Mouse (Mus musculus) layer of hippocampus, adult 11-12 months (tissue): ENCODE measurements around the gene Chrm3.

Experiments
- DNase-seq: peaks from one replicate; pipeline ENCODE4 v3.0.0; 2022; ENCODE audit warnings: low spot score

The Chrm3 gene

DNA sequence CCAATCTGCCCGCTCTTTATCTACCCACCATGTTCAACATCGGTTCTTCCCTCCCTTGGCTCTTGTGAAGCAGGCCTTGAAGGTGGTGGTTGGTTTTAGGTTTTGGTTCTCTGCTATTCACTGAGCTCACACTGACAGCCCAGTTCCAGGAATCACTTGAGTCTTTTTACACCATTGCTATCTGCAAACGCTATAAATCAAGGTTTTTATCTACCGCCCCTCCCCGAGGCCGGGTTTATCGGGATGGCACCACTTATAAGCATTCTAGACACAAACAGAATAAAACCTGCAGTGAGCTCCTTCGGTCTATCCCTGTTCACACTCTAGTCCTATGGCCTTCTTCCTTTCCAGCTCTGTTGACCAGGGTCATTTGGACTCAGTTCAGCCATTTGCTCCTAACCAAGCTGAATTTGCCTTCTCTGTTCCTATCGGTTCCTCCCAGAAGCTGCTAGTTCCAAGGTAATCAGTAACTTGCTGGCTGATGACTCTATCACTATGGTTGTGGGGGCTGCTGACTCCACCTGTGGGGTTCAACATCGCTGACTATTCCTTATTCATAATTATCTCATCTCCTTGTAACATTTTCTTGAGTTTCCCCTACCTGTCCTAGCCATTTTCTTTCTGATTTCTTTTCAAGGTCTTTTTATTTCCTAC lies 291.6 kb downstream of the Chrm3 start:
- DNase-seq: no peak

GRCm38 (mm10) chr13:10066829-10067618 lies 293.6 kb downstream of the Chrm3 start:
- DNase-seq: no peak

DNA sequence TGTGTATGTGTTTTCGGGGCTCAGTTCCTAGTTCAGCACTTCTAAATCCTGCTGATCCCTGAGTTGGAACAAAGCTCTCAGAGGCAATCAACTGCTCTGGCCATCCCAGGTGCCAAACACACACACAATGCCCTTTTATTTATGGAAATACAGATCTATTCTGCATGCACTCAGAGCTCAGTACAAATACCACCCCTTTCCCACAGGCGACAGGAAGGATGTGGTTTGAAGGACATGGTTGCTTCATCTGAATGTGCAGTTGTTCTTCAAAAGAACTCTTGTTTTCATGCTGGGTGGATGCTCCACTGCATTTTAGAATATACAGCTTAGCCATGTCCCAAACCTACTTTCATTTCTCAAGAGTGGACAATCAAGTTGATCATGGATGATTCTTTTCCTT lies 294.9 kb downstream of the Chrm3 start:
- no peak for DNase-seq

DNA sequence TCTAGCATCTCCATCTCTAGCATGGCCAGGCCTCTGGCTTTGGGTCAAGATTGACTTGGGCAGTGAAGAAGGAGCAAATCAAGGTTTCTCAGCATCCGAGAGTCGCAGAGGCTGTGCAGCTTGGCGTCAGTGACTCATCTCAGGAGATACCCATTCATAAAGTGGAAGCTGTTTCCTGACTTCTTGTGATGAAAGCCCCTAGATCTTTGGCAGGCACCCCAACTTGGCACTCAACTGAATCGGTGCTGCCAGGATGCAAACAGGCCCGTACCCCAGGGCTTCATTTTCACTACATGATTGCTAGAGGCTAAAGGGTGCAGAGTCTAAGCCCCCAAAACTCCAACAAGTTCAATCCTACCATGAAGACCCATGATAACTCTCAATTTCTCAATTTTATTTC lies 298.0 kb downstream of the Chrm3 start:
- no peak for DNase-seq

DNA sequence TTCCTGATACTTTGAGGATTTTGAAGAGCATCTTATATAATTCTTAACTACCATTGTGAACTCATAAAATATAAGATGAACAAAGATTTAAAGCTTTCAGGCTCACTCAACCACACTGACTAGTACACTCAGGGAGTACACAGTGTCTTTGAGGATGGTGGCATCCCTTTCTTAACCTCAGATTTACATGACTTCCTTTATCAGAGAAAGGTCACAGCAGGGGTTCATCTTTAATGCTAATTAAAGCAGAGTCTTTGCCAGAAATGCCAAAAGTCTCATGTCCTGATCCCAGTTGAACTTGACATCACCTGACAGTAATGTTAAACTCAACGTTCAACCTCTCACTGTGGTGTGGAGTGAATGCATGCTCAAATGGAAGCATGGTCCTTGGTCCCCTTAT lies 301.7 kb downstream of the Chrm3 start:
- no peak for DNase-seq

DNA sequence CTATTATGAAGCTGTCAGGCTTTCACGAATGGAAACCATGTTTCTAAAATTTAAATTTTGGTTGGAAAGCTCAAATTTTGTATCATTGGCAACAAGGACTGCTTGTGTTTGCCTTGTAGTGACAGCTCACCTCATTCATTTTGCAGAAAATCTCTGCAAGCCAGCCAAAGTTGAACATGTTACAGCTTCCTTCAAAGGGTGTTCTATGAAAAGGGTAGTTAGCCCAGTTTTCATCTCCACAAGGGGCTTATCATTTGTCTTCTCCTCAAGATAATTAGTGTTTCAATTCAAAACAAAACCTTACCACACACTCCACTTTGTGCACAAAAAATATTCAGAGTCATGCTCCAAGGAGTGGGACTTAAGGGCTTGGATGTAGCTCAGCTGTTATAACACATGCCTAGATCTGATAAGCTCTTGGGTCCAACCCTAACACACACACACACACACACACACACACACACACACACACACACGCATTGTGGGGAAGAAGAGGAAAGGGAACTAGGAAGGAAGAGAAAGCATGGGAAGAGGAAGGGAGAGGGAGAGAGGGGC lies 302.9 kb downstream of the Chrm3 start:
- no peak for DNase-seq

DNA sequence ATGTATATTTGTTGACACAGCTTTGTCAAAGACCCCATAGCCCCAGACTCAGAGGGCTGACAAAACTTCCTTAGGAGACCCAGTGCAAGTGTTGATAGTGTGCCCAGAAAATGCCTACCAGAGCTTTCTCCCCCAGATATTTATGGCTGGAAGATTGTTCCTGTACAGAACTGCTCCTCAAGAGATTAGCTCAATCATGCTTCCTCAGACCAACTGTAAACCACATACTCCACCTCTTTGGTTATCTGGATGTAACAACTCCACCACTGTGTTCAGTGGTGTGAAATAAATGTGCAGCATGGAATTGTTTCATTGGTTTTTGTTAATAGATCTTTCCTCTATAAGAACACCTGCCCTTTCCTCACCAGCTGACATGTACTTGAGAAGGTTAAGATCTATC lies 306.6 kb downstream of the Chrm3 start:
- DNase-seq: no peak

DNA sequence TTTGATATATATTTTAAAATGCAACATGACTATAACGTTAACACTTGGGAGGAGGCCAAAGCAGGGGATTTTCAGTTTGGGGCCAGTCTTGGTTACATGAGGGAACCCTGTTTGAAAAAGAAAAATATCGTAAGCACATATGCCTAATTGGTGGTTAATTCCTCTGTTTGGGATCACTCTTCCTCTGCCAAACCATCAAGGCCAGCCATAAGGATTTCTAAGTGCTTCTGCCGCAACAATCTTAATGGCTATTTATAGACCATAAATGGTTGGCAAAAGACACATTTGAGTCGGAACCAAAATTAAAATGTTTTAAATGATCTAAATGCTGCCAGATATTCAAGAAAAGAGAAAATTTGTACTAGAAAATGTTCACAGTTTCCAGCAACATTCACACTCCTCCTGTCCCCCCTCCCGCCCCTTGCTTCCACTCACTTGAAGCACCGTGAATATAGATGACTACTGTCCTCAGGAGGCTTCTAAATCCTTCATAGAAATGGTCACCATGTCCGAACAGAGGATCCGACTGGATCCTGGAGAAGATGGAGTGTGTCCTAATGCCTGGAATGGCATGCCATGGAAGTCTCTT lies 307.3 kb downstream of the Chrm3 start:
- DNase-seq: no peak

GRCm38 (mm10) chr13:10045651-10046350 lies 314.8 kb downstream of the Chrm3 start:
- DNase-seq: no peak

DNA sequence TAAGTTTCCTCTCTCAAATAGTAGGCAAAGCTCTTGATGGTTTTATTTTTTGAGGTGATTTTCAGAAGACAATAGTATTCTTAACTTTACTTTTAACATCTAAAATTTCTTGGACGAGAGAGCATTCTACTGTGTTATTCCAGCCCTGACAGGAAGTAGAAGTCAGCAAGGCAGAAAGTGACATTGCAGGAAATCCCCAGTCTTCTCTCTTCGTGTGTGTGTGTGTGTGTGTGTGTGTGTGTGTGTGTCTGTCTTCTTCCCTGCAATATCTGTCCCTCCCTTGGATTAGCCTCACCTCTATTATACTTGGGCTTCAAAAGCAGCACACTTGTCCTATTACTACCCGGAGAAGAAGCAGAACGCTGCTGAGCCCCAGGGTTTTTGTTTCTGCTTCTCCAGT lies 316.6 kb downstream of the Chrm3 start:
- no peak for DNase-seq

DNA sequence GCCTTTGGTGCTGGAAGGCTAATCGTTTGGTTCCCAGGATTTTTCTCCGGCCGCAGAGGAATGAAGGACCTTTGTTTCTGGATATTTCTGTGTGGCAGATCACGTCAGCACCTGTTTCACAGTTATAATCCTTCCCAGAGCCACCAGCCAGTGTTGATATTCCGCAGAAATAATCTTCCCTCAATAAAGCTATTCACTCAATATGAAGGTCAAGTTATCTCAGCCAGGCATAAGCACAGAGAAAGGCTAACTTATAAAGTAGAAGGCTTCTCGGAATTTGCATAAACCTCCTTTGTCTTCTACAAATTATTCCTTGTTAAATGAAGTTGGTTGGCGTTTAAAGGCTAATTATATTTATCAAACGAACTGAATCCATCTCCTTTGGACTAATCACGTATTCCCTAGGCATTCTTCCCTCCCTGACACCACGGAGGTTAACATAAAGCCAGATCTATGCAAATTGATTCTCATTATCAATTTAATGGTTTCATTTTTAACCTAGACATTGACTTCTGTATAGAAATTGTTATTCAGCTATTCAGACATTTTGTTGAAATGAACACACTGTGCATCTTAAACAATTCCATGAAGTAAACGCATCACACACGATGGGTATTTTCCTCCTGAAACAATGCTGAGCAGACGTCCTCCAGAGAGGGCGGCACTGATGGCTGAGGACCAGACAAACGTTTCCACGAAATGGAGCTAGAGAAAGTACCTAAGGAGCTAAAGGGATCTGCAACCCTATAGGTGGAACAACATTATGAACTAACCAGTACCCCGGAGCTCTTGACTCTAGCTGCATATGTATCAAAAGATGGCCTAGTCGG lies 326.9 kb downstream of the Chrm3 start:
- DNase-seq: no peak

GRCm38 (mm10) chr13:10031547-10031946 lies 329.1 kb downstream of the Chrm3 start:
- DNase-seq: no peak

DNA sequence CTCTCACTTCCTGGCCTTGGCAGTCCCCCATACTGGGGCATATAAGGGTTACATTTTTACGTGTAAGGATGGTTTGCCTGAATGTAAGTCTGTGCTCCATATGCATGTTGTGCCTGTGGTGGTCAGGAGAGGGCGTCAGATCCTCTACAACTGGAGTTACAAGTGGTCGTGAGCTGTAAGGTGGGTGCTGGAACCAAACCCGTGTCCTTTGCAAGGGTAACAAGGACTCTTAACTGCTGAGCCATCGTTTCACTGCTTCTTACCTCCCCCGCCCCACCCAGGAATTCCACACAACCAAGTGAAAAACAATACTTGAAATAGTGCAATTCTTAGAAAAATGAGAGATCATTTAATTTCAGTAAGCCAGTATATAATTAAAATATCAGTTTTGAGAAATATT lies 330.7 kb downstream of the Chrm3 start:
- DNase-seq: no peak

- no peak for DNase-seq
Observed at GRCm38 (mm10) chr13:10025134-10025533, 335.5 kb downstream of the Chrm3 start.

- DNase-seq: no peak
Observed at GRCm38 (mm10) chr13:10023112-10023511, 337.5 kb downstream of the Chrm3 start.

DNA sequence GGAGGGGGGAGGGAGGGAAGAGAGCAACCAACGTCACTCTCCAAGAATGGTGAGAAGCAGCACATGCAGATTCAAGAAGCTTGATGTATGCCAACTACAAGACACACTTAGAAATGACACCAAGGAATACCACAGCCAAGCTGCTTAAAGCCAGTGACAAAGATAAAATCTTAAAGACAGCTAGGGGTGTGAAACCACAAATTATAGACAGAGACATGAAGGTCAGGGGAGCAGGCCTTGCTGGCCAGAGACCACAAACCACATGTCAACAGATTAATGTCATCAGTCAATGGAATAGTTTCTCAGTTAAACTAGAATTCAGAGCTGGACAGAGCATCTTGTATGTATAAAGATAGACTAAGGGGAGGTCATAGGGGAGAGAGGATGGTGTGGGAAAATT lies 341.4 kb downstream of the Chrm3 start:
- DNase-seq: no peak

DNA sequence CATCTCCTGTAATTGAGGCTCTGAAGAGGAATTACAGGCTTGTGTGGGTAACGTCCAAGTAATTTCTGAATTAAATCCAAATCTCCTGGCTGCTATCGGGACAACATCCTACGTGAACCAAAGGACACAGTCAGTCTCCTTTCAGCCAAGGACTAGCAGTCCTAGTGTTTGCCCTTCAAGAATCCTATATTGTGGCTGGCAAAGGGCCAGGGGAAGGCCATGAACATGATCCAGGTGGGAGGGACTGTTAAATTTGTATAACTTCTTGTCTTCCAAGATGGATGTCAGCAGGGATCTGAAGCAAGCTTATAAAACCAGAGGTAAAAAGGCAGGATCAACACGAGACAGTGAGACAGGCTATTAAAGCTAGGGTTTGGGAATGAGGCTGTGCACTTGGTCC lies 357.7 kb downstream of the Chrm3 start:
- DNase-seq: no peak

DNA sequence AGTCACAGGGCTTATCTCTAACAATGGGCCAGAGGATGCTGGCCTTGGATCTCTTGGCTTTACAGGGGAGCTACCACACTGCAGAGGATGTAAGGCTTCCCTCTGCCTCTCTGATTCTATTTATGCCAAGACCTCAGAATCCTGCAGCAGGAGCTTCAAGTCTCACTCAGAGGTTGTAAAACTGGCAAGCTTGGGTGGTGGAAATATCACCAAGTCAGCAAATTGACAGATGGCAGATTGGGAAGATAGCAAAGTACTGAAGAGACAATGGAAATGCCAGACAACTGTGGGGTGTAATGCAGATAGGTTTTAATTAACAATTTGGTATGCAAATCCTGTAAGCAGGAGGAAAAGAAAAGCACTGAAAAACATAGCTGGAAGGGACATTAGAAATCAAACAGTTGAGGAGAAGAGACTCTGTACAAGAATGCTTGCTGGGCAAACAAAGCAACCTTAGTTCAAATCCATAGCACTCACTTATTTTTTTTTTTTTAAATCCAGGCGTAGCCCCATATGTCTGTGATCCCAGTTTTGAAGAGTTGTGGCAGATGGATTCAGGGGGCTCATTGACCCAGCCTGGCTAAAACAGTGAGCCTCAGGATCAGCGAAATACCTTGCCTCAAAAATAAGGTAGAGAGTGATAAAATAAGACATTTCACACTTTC lies 362.9 kb downstream of the Chrm3 start:
- DNase-seq: peak; percentile 26

- no peak for DNase-seq
Observed at GRCm38 (mm10) chr13:9995852-9996251, 364.8 kb downstream of the Chrm3 start.

DNA sequence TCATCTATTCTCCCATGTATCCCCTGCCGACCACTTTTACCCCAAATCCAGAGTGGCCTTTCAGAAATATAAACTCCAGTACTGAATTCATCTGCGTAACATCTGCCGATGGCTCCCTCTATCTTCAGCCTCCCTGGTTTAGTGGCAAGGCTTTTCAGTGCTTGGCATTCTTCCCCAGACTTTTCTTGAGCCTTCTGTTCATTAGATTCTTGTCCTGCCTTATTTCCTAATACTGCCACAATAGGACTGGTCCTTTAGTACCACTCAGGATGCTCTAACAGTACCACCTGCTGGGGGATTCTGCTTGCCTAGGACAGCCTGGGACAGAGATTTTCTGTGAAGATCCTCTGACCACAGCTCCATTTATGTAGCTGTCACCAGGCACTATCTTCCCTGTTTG lies 367.1 kb downstream of the Chrm3 start:
- no peak for DNase-seq

GRCm38 (mm10) chr13:9992640-9993039 lies 368.0 kb downstream of the Chrm3 start:
- no peak for DNase-seq
